Mouse (Mus musculus): Measurements from ENCODE around the gene Rundc3a.

DNA sequence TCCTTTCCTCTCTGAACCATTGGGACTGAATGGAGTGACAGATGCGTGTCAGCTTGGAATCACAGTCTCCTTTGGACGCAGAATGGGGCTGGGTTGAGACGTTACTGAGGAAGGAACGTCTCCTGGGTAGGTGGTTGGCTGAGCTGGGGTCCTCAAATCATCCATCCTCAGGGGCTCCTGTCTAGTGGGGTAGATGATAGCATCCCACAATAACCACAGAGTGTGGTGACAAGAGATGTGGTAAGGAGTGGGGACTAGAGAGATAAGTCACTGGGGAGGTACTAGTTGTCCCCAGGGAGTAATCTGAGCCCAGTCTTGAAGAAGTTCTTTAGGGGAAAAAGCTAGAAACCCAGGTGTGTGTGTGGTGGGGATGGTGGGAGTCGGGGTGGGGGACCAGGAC is 24.9 kb upstream of the Rundc3a start:
- TF ChIP-seq POLR2A (IDR thresholded peaks at IDR 0.05; ENCODE audit: borderline replicate concordance, control insufficient read depth, low read depth, low read length) (no peak), CTCF (IDR thresholded peaks at IDR 0.05; ENCODE audit: control insufficient read depth, insufficient read depth, low read length) (no peak)
